Mouse (Mus musculus): ENCODE data around the gene Dcun1d1. TPM values are rescaled to one million over a fixed set of nuclear protein-coding genes. Genes with fewer than 3 reads are reported as not detected.

Dcun1d1 gene
- total and polyA plus RNA-seq, 2 experiments from 2014 or later: 72.9 to 88.9 TPM

- H3K9ac ChIP-seq (replicated peaks; ENCODE audit: low read depth, low read length): no peak overlapping the region
- H3K27ac ChIP-seq (ENCODE audit: low read depth): no peak overlapping the region
- H3K4me2 ChIP-seq (ENCODE audit: low read depth, low read length): no peak overlapping the region
- H3K27me3 ChIP-seq (ENCODE audit: control insufficient read depth, insufficient read depth, low read length): no peaks in the 10 kb centered on the region
- TF ChIP-seq CTCF (IDR thresholded peaks at IDR 0.05; ENCODE audit: low read depth): no peak
- no peak for TF ChIP-seq EP300 (IDR thresholded peaks at IDR 0.05; ENCODE audit: low read depth)
- DNase-seq (ENCODE audit: low spot score) (no peak), ATAC-seq (ENCODE audit: insufficient read depth, low read depth) (no peak)
- H3K4me1 ChIP-seq (ENCODE audit: control insufficient read depth, insufficient read depth): no peaks in the 10 kb centered on the region
- 90% methylated on average over 3 of the region's 3 CpGs for WGBS
- H3K4me3 ChIP-seq (ENCODE audit: low read depth, low read length): no peak overlapping the region
- H3K36me3 ChIP-seq (replicated peaks; ENCODE audit: control insufficient read depth, insufficient read depth, low read length): peaks cover 26% of the 10 kb centered on the region
- H3K9me3 ChIP-seq (replicated peaks; ENCODE audit: control insufficient read depth, low read length): no peaks in the 10 kb centered on the region
Measured at GRCm38 (mm10) chr3:35957230-35957629, 20.0 kb upstream of the Dcun1d1 start.

DNA sequence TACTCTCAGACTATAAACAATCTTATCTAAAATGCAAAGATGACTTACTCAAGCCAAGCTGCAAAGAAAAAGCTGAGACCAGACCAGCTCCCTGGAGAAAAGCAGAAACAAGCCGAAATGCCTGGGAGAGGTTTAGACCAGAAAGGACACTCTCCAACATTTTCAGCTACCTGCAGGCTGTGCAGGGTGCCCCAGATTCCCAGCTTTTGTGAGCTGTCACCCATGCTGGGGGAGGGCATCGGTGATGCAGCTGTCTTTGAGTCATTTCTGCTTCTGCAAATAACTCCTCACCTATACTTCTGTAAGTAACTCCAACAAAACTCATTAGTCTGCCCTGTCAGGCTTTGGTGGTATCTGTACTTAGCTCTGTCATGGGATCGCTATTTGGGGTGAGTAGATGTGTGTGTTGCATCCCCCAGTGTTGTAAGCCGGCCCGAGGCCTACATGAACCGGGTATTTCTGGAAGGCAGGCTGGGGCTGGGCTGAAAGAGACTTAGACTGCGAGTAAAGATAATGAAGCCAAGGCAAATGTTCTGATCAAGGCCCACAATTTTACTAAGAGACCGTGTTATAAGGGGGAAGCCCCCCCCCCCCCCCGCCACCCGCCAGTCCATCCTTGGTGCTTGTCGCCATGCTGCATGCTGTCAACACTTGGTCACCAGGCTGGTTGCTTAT is 17.8 kb upstream of the Dcun1d1 start:
- WGBS: 87% methylated on average over 11 of the region's 11 CpGs
- Histone ChIP-seq H3K4me3 (ENCODE audit: low read depth, low read length) (no peak overlapping the region), H3K9ac (replicated peaks; ENCODE audit: low read depth, low read length) (no peak overlapping the region), H3K4me1 (ENCODE audit: control insufficient read depth, insufficient read depth) (no peaks in the 10 kb centered on the region), H3K27ac (ENCODE audit: low read depth) (no peak overlapping the region), H3K27me3 (ENCODE audit: control insufficient read depth, insufficient read depth, low read length) (no peaks in the 10 kb centered on the region), H3K36me3 (replicated peaks; ENCODE audit: control insufficient read depth, insufficient read depth, low read length) (peaks cover 13% of the 10 kb centered on the region; the same call in 1 of the 2 replicates), H3K4me2 (ENCODE audit: low read depth, low read length) (no peak overlapping the region), H3K9me3 (replicated peaks; ENCODE audit: control insufficient read depth, low read length) (no peaks in the 10 kb centered on the region)
- no peak for ATAC-seq (ENCODE audit: insufficient read depth, low read depth)
- no peak for DNase-seq (ENCODE audit: low spot score)
- TF ChIP-seq CTCF (IDR thresholded peaks at IDR 0.05; ENCODE audit: low read depth) (no peak), EP300 (IDR thresholded peaks at IDR 0.05; ENCODE audit: low read depth) (no peak)

- H3K36me3 ChIP-seq (replicated peaks; ENCODE audit: control insufficient read depth, insufficient read depth, low read length): peaks cover 5% of the 10 kb centered on the region; the same call in 1 of the 2 replicates
- H3K27ac ChIP-seq (ENCODE audit: low read depth): no peak overlapping the region
- WGBS: 72% methylated on average over 6 of the region's 6 CpGs
- no peaks in the 10 kb centered on the region for H3K9me3 ChIP-seq (replicated peaks; ENCODE audit: control insufficient read depth, low read length)
- TF ChIP-seq EP300 (IDR thresholded peaks at IDR 0.05; ENCODE audit: low read depth) (no peak), CTCF (IDR thresholded peaks at IDR 0.05; ENCODE audit: low read depth) (no peak)
- no peak overlapping the region for H3K4me2 ChIP-seq (ENCODE audit: low read depth, low read length)
- H3K27me3 ChIP-seq (ENCODE audit: control insufficient read depth, insufficient read depth, low read length): no peaks in the 10 kb centered on the region
- no peak overlapping the region for H3K4me3 ChIP-seq (ENCODE audit: low read depth, low read length)
- H3K4me1 ChIP-seq (ENCODE audit: control insufficient read depth, insufficient read depth): no peaks in the 10 kb centered on the region
- H3K9ac ChIP-seq (replicated peaks; ENCODE audit: low read depth, low read length): no peak overlapping the region
- ATAC-seq (ENCODE audit: insufficient read depth, low read depth) (no peak), DNase-seq (ENCODE audit: low spot score) (no peak)
Measured at GRCm38 (mm10) chr3:35953816-35954215, 16.6 kb upstream of the Dcun1d1 start.

DNA sequence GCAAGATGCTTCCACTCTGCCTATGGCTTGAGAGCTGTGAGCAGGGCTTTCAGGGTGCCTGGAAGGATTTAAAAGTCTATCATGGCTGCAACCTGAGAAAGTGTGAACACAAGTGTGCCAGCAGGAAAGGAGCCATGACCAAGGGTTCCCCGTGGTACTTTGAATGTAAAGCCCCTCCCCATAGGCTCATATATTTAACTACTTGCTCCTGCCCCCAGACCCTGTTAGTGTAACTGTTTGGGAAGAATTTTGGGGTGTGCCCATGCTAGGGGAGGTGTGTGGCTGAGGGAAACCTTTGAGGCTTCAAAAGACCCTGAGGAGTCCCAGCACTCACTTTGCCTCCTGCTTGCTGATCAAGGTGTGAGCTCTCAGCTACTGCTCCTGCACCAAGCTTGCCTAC is 15.9 kb upstream of the Dcun1d1 start:
- TF ChIP-seq EP300 (IDR thresholded peaks at IDR 0.05; ENCODE audit: low read depth) (no peak), CTCF (IDR thresholded peaks at IDR 0.05; ENCODE audit: low read depth) (no peak)
- no peak overlapping the region for H3K9ac ChIP-seq (replicated peaks; ENCODE audit: low read depth, low read length)
- no peak for ATAC-seq (ENCODE audit: insufficient read depth, low read depth)
- H3K9me3 ChIP-seq (replicated peaks; ENCODE audit: control insufficient read depth, low read length): no peaks in the 10 kb centered on the region
- no peak overlapping the region for H3K4me3 ChIP-seq (ENCODE audit: low read depth, low read length)
- no peaks in the 10 kb centered on the region for H3K4me1 ChIP-seq (ENCODE audit: control insufficient read depth, insufficient read depth)
- no peaks in the 10 kb centered on the region for H3K27me3 ChIP-seq (ENCODE audit: control insufficient read depth, insufficient read depth, low read length)
- WGBS: 48% methylated on average over 1 of the region's 1 CpGs
- no peak overlapping the region for H3K27ac ChIP-seq (ENCODE audit: low read depth)
- H3K36me3 ChIP-seq (replicated peaks; ENCODE audit: control insufficient read depth, insufficient read depth, low read length): peaks cover 5% of the 10 kb centered on the region; the same call in 1 of the 2 replicates
- no peak for DNase-seq (ENCODE audit: low spot score)
- no peak overlapping the region for H3K4me2 ChIP-seq (ENCODE audit: low read depth, low read length)

GRCm38 (mm10) chr3:35948197-35948596 is 11.0 kb upstream of the Dcun1d1 start:
- TF ChIP-seq CTCF (IDR thresholded peaks at IDR 0.05; ENCODE audit: low read depth) (no peak), EP300 (IDR thresholded peaks at IDR 0.05; ENCODE audit: low read depth) (no peak)
- Histone ChIP-seq H3K4me1 (ENCODE audit: control insufficient read depth, insufficient read depth) (no peaks in the 10 kb centered on the region), H3K4me2 (ENCODE audit: low read depth, low read length) (no peak overlapping the region), H3K4me3 (ENCODE audit: low read depth, low read length) (no peak overlapping the region), H3K36me3 (replicated peaks; ENCODE audit: control insufficient read depth, insufficient read depth, low read length) (no peaks in the 10 kb centered on the region), H3K9ac (replicated peaks; ENCODE audit: low read depth, low read length) (no peak overlapping the region), H3K27me3 (ENCODE audit: control insufficient read depth, insufficient read depth, low read length) (no peaks in the 10 kb centered on the region), H3K9me3 (replicated peaks; ENCODE audit: control insufficient read depth, low read length) (no peaks in the 10 kb centered on the region), H3K27ac (ENCODE audit: low read depth) (no peak overlapping the region)
- DNase-seq (ENCODE audit: low spot score) (no peak), ATAC-seq (ENCODE audit: insufficient read depth, low read depth) (no peak)
- WGBS: 85% methylated on average over 7 of the region's 7 CpGs
